Mouse (Mus musculus): ENCODE data around the gene Mpzl2. TPM values are rescaled to one million over a fixed set of nuclear protein-coding genes. Genes with fewer than 3 reads are reported as not detected.

Gene Mpzl2
- total RNA-seq, 1 experiment from 2014 or later: not detected

DNA sequence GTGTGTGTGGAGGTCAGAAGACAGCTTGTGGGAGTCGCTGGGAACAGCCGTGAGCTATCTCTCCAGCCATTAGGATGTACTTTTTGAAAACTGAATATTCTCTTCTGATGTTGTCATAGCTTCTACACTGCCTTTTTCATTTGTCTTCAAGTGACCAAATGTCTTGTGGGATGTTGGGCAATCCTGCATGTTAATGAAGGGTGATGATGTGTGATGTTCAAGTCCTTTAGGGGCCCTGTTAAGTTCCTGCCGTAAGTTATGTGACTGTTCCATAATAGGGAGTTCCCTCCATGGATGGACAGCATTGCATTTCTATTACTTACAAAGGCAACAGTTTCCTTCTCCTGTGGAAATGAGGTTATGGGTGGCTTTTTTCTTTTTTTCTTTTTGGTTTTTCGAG, 27.1 kb downstream of the Mpzl2 start:
- peak; percentile 80 for ATAC-seq (replicated peaks; ENCODE audit: insufficient number of reproducible peaks, low FRiP score, low TSS enrichment, poor library complexity, severe bottlenecking)

DNA sequence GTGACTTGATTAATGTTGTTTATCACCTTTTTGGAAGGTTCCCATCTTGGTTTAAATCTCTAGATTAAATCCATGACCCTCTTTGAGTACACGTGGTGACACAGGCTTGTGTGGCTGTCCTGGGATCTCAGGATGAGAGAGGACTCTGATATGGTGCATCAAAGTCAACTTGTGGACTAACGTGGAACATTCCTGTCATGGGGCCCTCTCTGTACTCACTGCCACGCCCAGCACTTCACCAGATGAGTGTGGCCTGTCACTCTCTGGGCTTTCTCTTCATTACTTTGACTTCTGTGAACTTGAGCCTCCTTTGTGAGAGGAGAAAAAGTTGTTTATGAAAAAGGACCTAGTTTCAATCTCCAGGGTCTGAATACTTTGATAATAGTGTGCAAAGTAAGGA, 32.2 kb downstream of the Mpzl2 start:
- no peak for ATAC-seq (replicated peaks; ENCODE audit: insufficient number of reproducible peaks, low FRiP score, low TSS enrichment, poor library complexity, severe bottlenecking)

DNA sequence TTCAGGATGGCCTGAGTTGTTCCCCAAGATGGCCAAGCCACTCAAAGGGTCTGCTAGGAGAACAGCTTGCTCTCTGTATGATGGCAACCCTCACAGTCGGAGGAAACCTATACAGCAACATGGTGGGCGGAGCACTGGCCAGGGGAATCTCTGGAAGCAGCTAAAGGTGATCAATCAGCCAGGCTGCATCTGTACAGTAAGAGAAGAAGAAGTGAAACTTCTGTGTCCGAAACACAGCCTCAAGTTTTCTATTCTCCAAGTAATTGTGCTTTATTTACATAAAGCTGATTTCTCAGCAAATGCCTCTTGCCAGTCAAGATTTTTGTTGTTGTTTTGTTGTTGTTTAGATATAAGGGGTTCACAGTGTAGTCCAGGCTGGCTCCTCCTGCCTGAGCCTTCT, 38.3 kb downstream of the Mpzl2 start:
- ATAC-seq (replicated peaks; ENCODE audit: insufficient number of reproducible peaks, low FRiP score, low TSS enrichment, poor library complexity, severe bottlenecking): no peak

DNA sequence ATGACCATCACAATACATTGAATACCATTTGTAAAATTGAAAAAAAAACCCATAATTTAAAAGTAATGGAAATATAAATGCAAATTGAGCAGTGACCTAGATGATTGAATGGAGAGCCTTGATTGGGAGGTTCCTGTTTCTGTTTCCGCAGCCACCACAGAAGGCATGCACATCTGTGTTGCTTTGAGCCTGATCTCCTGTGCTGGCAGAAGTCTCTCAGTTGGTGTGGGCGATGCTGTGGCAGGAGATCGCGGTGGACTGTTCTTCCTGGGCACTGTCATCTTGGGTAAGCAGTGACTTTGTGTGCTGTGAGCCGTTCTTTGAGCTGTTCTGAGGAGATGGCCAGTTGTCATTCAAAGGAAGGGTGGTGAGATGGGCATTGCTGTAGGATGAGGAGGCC, 39.4 kb downstream of the Mpzl2 start, which contains the start of gene Jaml:
Gene Jaml, plus strand, starts transcription at position 173 of the 400 bp plus-strand sequence.
- peak; percentile 84 for ATAC-seq (replicated peaks; ENCODE audit: insufficient number of reproducible peaks, low FRiP score, low TSS enrichment, poor library complexity, severe bottlenecking)

DNA sequence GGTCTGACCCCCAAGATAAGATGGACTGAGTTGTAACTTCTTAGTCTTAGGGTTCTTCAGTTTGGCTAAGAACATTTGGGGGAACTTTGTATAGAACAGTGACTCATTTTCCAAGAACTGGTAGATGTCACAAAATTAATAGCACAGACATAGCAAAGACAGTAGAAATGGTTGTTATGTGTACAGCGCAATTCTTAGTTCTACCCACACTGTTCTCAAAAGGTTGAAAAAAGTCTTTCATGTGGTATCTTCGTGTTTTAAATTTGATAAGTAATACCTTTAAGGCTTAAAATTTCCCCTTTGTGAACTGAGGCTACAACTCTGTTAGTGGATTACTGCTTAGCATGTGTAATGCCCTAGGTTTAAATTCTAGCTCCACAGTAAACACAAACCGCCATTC, 43.5 kb downstream of the Mpzl2 start:
- no peak for ATAC-seq (replicated peaks; ENCODE audit: insufficient number of reproducible peaks, low FRiP score, low TSS enrichment, poor library complexity, severe bottlenecking)

DNA sequence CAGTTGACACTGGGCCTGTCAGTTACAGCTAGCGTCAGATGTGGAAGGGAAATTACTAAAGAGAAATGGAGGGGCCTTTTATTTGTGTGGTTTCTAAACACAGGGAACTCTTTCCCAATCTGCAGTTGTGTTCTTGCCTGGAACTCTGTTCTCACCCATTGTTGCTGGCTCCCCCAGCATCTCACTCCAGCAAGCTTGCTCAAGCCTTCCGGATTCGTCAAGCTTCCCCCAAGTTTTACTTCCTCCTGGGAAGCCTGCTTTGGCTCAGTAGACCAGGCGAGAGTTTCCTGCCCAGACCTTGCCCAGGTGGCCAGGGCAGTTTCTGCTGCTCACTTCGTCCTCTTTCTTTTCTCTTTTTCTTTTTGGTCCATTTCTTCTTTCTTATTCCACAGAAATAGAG, 45.0 kb downstream of the Mpzl2 start:
- peak; percentile 52; the same call in 1 of the 2 replicates for ATAC-seq (replicated peaks; ENCODE audit: insufficient number of reproducible peaks, low FRiP score, low TSS enrichment, poor library complexity, severe bottlenecking)

DNA sequence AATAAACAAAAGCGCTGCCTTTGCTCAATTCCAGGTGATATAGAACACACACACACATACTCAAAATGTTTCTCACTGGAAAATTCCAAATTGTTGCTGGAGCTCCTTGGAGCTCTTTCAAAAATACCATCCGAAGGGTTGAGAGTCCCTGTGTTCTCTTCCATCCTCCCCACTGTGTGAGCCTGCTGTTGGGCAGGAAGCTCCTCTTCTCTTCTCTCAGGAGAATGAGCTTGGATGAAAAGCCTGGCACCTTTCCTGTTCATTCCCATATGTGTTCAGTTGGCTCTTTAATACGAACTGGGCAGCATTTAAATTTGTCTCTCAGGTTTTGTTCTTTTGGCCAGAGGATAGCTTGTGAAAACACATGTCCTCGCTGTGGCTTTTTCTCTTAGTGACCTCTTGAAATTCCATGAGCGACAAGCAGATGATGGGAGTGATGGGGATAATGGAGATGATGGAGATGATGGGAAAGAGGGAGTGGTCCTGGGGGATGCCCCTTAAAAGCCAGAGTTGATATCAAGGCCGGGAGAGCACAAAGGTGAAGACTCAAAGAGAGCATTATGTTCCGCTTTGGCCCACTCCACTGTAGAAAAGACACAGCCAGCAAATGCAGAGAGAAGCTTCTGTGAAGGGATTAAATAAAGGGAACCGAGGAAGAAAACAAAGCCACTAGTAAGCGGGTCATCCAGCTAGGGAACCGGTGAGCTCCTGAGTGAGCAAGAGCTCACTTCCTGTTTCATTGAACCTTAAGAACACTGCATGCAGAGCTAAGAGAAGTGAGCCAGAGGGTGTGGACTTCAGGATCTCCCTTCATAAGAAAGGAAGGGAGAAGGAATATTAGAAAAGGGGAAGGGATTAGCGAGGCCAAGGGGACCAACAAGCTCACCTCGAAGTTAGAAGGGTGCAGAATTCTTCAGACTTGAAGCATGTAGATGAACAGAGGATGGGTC, 46.4 kb downstream of the Mpzl2 start:
- peak; percentile 70 for ATAC-seq (replicated peaks; ENCODE audit: insufficient number of reproducible peaks, low FRiP score, low TSS enrichment, poor library complexity, severe bottlenecking)

DNA sequence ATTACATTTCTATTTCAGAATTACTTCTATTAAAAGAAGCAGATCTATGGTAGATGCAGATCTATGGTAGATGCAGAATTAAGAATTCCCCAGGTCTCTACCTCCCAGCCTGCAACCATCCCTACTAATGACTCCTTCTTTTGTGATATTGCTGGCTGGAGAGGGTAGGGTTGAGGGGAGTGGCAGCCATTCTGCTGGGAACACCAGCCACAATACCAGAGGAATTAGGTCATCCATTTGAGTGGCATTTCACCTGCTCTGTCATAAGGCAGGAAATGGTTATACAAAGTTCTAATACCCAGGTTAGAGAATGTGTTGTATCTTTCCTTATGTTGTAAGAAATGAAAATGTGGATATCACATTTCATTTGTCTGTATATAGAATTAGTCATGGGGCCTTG, 48.4 kb downstream of the Mpzl2 start:
- ATAC-seq (replicated peaks; ENCODE audit: insufficient number of reproducible peaks, low FRiP score, low TSS enrichment, poor library complexity, severe bottlenecking): no peak

DNA sequence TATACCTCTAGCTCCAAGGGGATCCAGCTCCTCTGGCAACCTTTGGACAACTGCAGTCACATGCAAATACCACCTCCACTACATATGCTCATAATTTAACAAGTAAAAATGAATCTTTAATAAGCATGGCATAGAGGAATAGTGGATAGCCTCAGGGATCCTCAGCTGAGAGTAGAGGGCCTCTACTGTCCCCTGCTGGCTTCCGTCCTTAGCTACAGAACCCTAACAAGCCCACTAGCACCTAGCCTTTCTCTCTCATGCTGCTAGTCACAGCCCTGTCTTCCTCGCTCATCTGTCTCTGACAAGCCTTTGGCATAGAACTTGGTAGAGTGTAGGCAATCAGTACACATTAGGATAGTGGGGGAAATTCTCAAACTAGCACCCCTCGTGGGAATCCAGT, 51.2 kb downstream of the Mpzl2 start:
- ATAC-seq (replicated peaks; ENCODE audit: insufficient number of reproducible peaks, low FRiP score, low TSS enrichment, poor library complexity, severe bottlenecking): no peak

DNA sequence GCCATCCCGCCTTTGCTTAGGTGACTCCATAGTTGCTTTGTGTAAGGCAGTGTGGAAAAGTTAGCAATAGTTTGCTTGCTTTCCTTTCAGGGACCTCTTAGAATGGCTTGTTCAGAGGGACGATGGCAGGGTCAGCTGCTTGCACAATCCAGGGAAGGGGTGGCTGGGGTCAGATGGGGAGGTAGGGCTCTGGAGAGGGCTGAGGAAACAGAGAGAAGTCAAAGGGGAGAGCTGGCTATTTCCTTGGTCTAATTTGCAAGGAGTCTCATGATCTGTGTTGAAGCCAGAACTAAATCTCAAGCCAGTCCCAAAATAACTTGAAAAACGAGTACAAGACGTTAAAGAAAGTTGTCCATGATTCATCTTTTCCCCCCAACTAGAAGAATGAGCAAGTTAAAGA, 53.0 kb downstream of the Mpzl2 start:
- no peak for ATAC-seq (replicated peaks; ENCODE audit: insufficient number of reproducible peaks, low FRiP score, low TSS enrichment, poor library complexity, severe bottlenecking)

DNA sequence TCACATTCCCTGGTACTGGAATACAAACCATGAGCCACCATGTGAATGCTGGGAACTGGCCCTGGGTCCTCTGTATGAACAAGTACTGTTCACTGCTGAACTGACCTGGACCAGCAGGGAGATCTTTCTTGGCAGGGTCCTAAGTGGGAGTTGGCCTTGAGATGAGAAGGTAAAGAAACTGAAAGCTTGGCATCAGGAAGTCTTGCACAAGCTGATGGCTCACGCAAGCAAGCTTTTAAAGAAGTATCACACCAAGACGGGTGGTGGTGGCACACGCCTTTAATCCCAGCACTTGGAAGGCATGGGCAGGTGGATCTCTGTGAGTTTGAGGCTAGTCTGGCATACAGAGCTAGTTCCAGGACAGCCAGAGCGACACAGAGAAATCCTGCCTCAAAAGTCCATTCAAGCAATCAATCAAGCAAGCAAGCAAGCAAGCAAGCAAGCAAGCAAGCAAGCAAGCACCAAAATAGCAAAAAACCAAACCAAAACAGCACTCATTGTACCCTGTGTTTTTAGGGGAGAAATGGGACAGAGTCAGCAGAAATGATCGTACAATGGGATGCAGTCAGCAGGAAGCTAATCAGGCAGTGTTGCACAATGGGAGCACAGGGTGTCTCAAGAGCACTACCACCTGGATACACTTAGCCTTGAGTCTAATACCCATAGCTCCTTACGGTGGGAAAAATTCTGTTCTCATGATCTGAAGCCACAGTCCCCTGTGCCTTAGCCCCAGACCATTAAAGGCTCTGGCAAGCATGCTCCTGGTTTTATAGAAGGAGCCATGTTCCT, 55.7 kb downstream of the Mpzl2 start:
- peak; percentile 71; the same call in 1 of the 2 replicates for ATAC-seq (replicated peaks; ENCODE audit: insufficient number of reproducible peaks, low FRiP score, low TSS enrichment, poor library complexity, severe bottlenecking)

DNA sequence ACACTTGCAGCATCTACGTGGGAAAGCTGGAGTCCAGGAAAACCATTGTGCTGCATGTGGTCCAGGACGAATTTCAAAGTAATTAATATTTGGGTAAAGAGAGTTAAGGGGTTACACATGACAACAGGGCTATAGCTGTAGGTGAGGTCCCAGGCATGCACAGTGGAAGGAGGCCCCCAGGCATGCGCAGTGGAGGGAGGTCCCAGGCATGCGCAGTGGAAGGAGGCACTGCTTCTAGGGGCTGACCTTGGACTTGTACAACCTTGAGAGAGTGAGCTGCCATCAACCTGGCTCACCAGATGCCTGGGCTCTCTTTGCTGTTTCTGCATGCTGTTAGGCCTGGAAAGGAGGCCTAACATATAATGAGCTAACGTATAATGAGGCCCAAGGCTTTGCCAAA, 58.3 kb downstream of the Mpzl2 start:
- ATAC-seq (replicated peaks; ENCODE audit: insufficient number of reproducible peaks, low FRiP score, low TSS enrichment, poor library complexity, severe bottlenecking): no peak

DNA sequence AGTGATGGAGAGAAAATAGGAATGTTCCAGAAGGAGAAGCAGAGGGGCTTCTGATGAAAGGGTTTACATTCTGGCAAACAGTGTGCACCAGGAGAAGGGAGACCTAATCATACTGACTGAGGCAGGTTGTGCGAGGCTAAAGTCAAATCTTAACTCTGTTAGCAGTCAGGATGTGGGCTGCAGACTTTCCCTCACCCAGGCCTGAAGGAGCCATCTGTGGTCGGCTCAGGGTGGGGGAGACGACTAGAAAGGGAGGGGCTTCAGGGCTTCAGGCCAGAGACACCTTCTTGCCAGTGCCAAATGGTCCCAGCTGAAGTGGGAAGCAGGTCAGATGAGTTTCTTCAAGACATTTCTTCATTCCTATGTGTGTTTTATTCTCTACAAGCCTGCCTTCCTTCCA, 58.8 kb downstream of the Mpzl2 start:
- no peak for ATAC-seq (replicated peaks; ENCODE audit: insufficient number of reproducible peaks, low FRiP score, low TSS enrichment, poor library complexity, severe bottlenecking)

DNA sequence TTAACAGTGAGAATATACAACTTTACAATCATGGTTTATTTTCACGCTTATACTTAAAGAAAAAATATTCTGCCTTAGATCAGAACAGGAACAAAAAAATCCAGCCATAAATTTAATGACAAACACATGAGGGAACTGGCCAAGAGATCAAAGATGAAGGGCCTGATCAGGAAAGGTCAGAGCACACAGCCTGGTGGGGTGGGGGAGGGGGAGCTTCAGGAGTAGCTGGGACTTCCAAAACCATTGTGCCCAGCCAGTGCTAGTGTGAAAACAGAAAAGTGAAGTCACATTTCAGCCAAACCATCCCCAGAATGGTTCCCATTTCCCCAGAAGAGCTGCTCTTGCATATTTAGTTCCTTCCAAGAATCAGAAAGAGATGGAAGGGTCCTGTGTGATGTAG, 62.9 kb downstream of the Mpzl2 start:
- ATAC-seq (replicated peaks; ENCODE audit: insufficient number of reproducible peaks, low FRiP score, low TSS enrichment, poor library complexity, severe bottlenecking): no peak

DNA sequence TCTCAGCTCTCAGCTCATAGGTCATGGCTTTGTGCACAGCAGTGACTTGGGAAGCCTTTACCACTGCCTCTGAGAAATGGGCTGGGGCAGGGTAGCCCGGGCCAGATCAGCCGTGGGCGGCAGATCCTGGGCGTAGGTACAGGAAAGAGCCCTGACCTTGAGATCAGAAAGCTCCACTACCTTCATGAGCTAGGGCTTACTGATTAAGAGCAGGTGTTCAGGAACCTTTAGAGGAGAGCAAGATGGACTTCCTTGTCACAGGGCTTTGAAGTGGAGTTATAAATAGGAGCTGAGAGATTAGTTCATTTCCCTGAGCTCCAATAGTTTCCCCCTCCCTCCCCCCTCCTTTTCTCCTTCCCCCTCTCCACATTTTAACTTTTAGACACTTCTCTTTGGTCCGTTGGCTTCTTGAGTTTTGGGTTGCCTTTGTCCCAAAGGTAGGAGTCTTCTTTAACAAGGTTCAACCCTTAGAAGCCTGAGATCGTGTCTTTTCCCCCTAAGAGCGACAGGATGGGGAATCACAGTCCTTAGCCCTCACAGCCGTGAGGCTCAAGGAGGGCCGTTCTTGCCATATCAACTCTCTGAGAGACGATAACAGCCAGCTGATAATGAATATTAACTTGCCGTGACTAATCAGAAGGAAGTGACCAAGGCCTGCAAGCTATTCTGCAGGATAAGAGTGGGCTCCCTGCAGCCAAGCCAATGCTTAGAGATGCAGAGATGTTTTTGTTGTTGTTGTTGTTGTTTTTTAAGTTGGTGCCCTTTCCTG, 63.8 kb downstream of the Mpzl2 start:
- no peak for ATAC-seq (replicated peaks; ENCODE audit: insufficient number of reproducible peaks, low FRiP score, low TSS enrichment, poor library complexity, severe bottlenecking)

All from monocyte, adult 5-6 weeks (primary cell).